Mouse (Mus musculus): ENCODE results near the gene Isoc2a.

DNA sequence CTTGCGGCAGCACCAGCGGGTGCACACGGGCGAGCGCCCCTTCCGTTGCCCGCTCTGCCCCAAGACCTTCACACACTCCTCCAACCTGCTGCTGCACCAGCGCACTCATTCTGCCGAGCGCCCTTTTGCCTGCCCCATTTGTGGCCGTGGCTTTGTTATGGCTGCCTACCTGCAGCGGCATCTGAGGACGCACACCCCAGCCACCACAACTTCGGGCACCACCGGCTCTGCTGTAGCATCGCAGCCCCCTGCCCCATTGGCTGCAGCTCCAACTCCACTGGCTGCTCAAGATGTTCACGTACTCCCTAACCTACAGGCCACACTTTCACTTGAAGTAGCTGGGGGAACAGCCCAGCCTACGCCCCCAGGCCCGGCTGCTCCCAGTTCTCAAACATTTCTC, 43.5 kb downstream of the Isoc2a start:
- TF ChIP-seq CTCF (IDR thresholded peaks at IDR 0.05; ENCODE audit: low read depth, low read length) (no peak), EP300 (IDR thresholded peaks at IDR 0.05; ENCODE audit: insufficient read depth, low read depth, low read length) (no peak)
